Mouse (Mus musculus): ENCODE data around the gene Trpv2. TPM values are rescaled to one million over a fixed set of nuclear protein-coding genes. Genes with fewer than 3 reads are reported as not detected.

The Trpv2 gene
- total and polyA plus RNA-seq, 3 experiments: 30.0 to 30.4 TPM; not detected in 1

- H3K9ac ChIP-seq (ENCODE audit: control insufficient read depth, low read depth, low read length, poor library complexity, severe bottlenecking): no peak overlapping the region
- TF ChIP-seq MEF2A (IDR thresholded peaks at IDR 0.05; ENCODE audit: extremely low read depth, insufficient replicate concordance, low read depth, low read length, poor library complexity, severe bottlenecking) (no peak), TCF12 (IDR thresholded peaks at IDR 0.05; ENCODE audit: low read depth, low read length) (no peak), SMC3 (IDR thresholded peaks at IDR 0.05; ENCODE audit: low read depth, low read length) (no peak)
- no peak for DNase-seq (ENCODE audit: low read depth, low spot score)
- peaks cover 0 to 2% of the 10 kb centered on the region in 2 experiments; a peak in 3 of 4 replicates for H3K36me3 ChIP-seq (ENCODE audit: control insufficient read depth in 1 of 2, insufficient read depth in 2 of 2, low read length in 2 of 2)
- no peaks in the 10 kb centered on the region for H3K79me2 ChIP-seq (ENCODE audit: control insufficient read depth, insufficient read depth, low read length, poor library complexity)
- H3K27ac ChIP-seq (ENCODE audit: control insufficient read depth, low read depth, low read length): no peak overlapping the region
- H3K9me3 ChIP-seq (replicated peaks; ENCODE audit: insufficient read depth, low read length): no peaks in the 10 kb centered on the region
- H3K4me1 ChIP-seq (ENCODE audit: control insufficient read depth in 1 of 2, insufficient read depth in 2 of 2, low read length in 2 of 2): 0 out of 4 replicates have a peak, but pooled peaks cover 0 to 7% of the 10 kb centered on the region in 2 experiments
- H3K27me3 ChIP-seq (ENCODE audit: control insufficient read depth in 1 of 2, insufficient read depth in 2 of 2, low read length in 2 of 2): no peaks in the 10 kb centered on the region
- H3K4me3 ChIP-seq (ENCODE audit: control insufficient read depth in 1 of 2, insufficient read depth in 1 of 2, low read depth in 2 of 2, low read length in 2 of 2): no peak overlapping the region
These were observed 16.7 kb downstream of the Trpv2 start for GRCm38 (mm10) chr11:62591026-62591425.

DNA sequence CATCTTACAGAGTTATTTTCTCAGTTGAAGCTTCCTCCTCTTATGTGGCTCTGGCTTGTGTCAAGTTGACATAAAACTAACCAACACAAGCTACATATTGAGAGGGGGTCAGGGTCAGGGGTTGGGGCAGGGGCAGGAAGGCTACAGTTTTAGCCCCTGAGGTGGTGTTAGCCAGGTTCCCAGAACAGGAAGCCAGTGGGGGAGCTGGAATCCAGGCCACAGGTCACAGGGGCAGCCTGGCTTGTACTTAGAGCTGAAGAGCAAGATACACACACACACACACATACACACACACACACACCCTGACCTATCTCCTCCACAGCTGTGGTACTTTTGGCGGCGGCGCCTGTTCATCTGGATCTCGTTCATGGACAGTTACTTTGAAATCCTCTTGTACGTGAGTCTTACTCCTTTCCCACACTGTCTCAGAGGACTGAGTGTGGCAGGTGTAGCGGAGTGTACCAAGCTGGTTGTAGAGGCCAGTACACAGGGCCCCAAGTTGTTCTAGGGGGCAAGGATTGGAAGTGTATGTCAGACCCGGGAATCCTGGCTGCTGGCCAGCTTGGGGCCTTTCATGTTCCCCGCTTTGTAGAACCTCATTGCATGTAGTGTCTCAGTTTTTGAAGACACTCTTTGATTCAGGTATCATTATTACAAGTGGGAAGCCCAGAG is 17.8 kb downstream of the Trpv2 start:
- H3K79me2 ChIP-seq (ENCODE audit: control insufficient read depth, insufficient read depth, low read length, poor library complexity): no peaks in the 10 kb centered on the region
- no peaks in the 10 kb centered on the region for H3K9me3 ChIP-seq (replicated peaks; ENCODE audit: insufficient read depth, low read length)
- H3K4me3 ChIP-seq (ENCODE audit: control insufficient read depth in 1 of 2, insufficient read depth in 1 of 2, low read depth in 2 of 2, low read length in 2 of 2): no peak overlapping the region
- no peak for DNase-seq (ENCODE audit: low read depth, low spot score)
- H3K27ac ChIP-seq (ENCODE audit: control insufficient read depth, low read depth, low read length): no peak overlapping the region
- peaks cover 0 to 2% of the 10 kb centered on the region in 2 experiments; a peak in 2 of 4 replicates for H3K36me3 ChIP-seq (ENCODE audit: control insufficient read depth in 1 of 2, insufficient read depth in 2 of 2, low read length in 2 of 2)
- H3K4me1 ChIP-seq (ENCODE audit: control insufficient read depth in 1 of 2, insufficient read depth in 2 of 2, low read length in 2 of 2): 0 out of 4 replicates have a peak, but pooled peaks cover 0 to 7% of the 10 kb centered on the region in 2 experiments
- TF ChIP-seq ZMIZ1 (IDR thresholded peaks at IDR 0.05; ENCODE audit: low read depth, low read length) (no peak), MAZ (IDR thresholded peaks at IDR 0.05; ENCODE audit: low read depth, low read length) (no peak)
- no peaks in the 10 kb centered on the region for H3K27me3 ChIP-seq (ENCODE audit: control insufficient read depth in 1 of 2, insufficient read depth in 2 of 2, low read length in 2 of 2)
- H3K9ac ChIP-seq (ENCODE audit: control insufficient read depth, low read depth, low read length, poor library complexity, severe bottlenecking): no peak overlapping the region

DNA sequence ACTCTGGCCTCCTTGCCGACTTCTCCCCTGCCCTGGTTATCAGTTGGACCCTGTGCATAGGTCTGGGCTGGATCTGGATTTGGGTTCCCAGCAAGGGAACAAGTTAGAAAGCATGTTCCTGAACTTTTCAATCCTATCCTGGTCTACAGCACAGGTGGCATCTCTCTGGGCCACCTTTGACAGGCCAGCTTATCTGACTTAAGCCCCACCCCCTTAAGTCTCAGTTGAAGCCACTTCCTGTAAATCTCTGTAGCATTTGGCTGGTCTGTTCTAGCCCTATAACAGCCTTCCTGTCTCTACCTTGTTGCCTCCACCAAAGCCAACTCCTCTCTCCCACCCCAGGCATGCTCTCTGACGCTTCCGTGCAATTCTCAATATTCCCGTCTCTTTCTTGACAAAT is 24.3 kb downstream of the Trpv2 start:
- H3K9ac ChIP-seq (ENCODE audit: control insufficient read depth, low read depth, low read length, poor library complexity, severe bottlenecking): no peak overlapping the region
- TF ChIP-seq EP300 (IDR thresholded peaks at IDR 0.05; ENCODE audit: low read depth in 1 of 2, low read length in 2 of 2) (no peak), POLR2AphosphoS5 (IDR thresholded peaks at IDR 0.05; ENCODE audit: borderline replicate concordance, low read depth, low read length) (no peak), GATA1 (IDR thresholded peaks at IDR 0.05; ENCODE audit: low read depth, low read length) (no peak), SIN3A (IDR thresholded peaks at IDR 0.05; ENCODE audit: low read length) (no peak), ELF1 (IDR thresholded peaks at IDR 0.05; ENCODE audit: low read depth, low read length) (0 out of 2 replicates have a peak, but pooled peaks have one; percentile 28), RCOR1 (IDR thresholded peaks at IDR 0.05; ENCODE audit: low read depth, low read length) (peak; percentile 90)
- H3K79me2 ChIP-seq (ENCODE audit: control insufficient read depth, insufficient read depth, low read length, poor library complexity): peaks cover 12% of the 10 kb centered on the region
- H3K4me3 ChIP-seq (ENCODE audit: control insufficient read depth in 1 of 2, insufficient read depth in 1 of 2, low read depth in 2 of 2, low read length in 2 of 2): no peak overlapping the region
- H3K36me3 ChIP-seq (ENCODE audit: control insufficient read depth in 1 of 2, insufficient read depth in 2 of 2, low read length in 2 of 2): peaks cover 2 to 10% of the 10 kb centered on the region in 2 experiments; a peak in 3 of 4 replicates
- peak; percentile 50 for DNase-seq (ENCODE audit: low read depth, low spot score)
- no peaks in the 10 kb centered on the region for H3K9me3 ChIP-seq (replicated peaks; ENCODE audit: insufficient read depth, low read length)
- H3K27me3 ChIP-seq (ENCODE audit: control insufficient read depth in 1 of 2, insufficient read depth in 2 of 2, low read length in 2 of 2): no peaks in the 10 kb centered on the region
- H3K27ac ChIP-seq (ENCODE audit: control insufficient read depth, low read depth, low read length): no peak overlapping the region
- H3K4me1 ChIP-seq (ENCODE audit: control insufficient read depth in 1 of 2, insufficient read depth in 2 of 2, low read length in 2 of 2): peaks cover 0 to 9% of the 10 kb centered on the region in 2 experiments; a peak in 2 of 4 replicates

Data from MEL (cell line).